Mouse (Mus musculus) limb, embryonic 14.5 days (tissue): Measurements from ENCODE around the gene Gm867. TPM values are rescaled to one million over a fixed set of nuclear protein-coding genes. Genes with fewer than 3 reads are reported as not detected.

Source experiments
- ATAC-seq: fragments of 200-750 bp; cut with Nextera tagmentation; 2 replicates; pipeline ENCODE4 v1.8.0; 2017; ENCODE audit warnings: low read depth, moderate number of reproducible peaks, moderate TSS enrichment; ENCODE audit not compliant: low FRiP score
- DNase-seq: peaks from one replicate; pipeline ENCODE4 v3.0.0-alpha.2; 2015; ENCODE audit warnings: low spot score
- H3K27ac ChIP-seq: fragments of 300-500 bp; sonication (generic); replicated peaks from 2 replicates; pipeline ENCODE4 v1.5.1; 2014; ENCODE audit warnings: low read depth, mild to moderate bottlenecking, low read length, moderate library complexity, mixed read lengths
- H3K27me3 ChIP-seq: fragments of 300-500 bp; sonication (generic); 2 replicates; pipeline ENCODE4 v1.6.1; 2014; ENCODE audit warnings: low read length, mixed read lengths; ENCODE audit not compliant: control insufficient read depth, insufficient read depth
- H3K36me3 ChIP-seq: fragments of 300-500 bp; sonication (generic); 2 replicates; pipeline ENCODE4 v1.6.1; 2014; ENCODE audit warnings: mild to moderate bottlenecking, low read length, moderate library complexity, mixed read lengths; ENCODE audit not compliant: control insufficient read depth, insufficient read depth
- H3K4me1 ChIP-seq: fragments of 300-500 bp; sonication (generic); 2 replicates; pipeline ENCODE4 v1.6.1; 2014; ENCODE audit warnings: antibody characterized with exemption, low read length, mixed read lengths; ENCODE audit not compliant: control insufficient read depth, insufficient read depth
- H3K4me2 ChIP-seq: fragments of 300-500 bp; sonication (generic); replicated peaks from 2 replicates; pipeline ENCODE4 v1.6.1; 2014; ENCODE audit warnings: low read depth, mild to moderate bottlenecking, low read length, moderate library complexity; ENCODE audit not compliant: severe bottlenecking
- H3K4me3 ChIP-seq: fragments of 300-500 bp; sonication (generic); replicated peaks from 2 replicates; pipeline ENCODE4 v1.5.1; 2014; ENCODE audit warnings: low read length
- H3K9ac ChIP-seq: fragments of 300-500 bp; sonication (generic); 2 replicates; pipeline ENCODE4 v1.6.1; 2014; ENCODE audit warnings: mild to moderate bottlenecking, low read depth, low read length, moderate library complexity; ENCODE audit not compliant: severe bottlenecking
- H3K9me3 ChIP-seq: fragments of 300-500 bp; sonication (generic); 2 replicates; pipeline ENCODE4 v1.6.1; 2016; ENCODE audit warnings: low read length; ENCODE audit not compliant: control insufficient read depth
- POLR2A ChIP-seq: fragments of 200-500 bp; IDR thresholded peaks from 2 replicates; pipeline ENCODE4 v1.8.0; 2012; ENCODE audit warnings: inconsistent platforms, mild to moderate bottlenecking, moderate library complexity, borderline replicate concordance; ENCODE audit not compliant: insufficient read depth, insufficient read length; ENCODE audit errors: extremely low read depth
- WGBS: fragments of 180-500 bp; shearing (Covaris S2); extraction: QIAGEN DNeasy Blood & Tissue Kit; methylation state at CpG from one replicate; pipeline ENCODE4 v1.1.7; 2014; 5-methylcytosine and 5-hydroxymethylcytosine counted together
- polyA plus RNA-seq, 2 experiments: library from polyadenylated mRNA; depleted of rRNA in 1 of 2; stranded (reverse) in 1 of 2; unstranded in 1 of 2; fragments of >200 nt; fragmentation: Nextera tagmentation in 1 of 2; extraction: Ambion mirVana in 1 of 2; gene quantifications; 2 replicates each; pipeline versions ENCODE4 v1.2.1 to v1.2.3; 2012 to 2014

Gm867 gene
- polyA plus RNA-seq, 2 experiments: 0.16 TPM; not detected in 1

DNA sequence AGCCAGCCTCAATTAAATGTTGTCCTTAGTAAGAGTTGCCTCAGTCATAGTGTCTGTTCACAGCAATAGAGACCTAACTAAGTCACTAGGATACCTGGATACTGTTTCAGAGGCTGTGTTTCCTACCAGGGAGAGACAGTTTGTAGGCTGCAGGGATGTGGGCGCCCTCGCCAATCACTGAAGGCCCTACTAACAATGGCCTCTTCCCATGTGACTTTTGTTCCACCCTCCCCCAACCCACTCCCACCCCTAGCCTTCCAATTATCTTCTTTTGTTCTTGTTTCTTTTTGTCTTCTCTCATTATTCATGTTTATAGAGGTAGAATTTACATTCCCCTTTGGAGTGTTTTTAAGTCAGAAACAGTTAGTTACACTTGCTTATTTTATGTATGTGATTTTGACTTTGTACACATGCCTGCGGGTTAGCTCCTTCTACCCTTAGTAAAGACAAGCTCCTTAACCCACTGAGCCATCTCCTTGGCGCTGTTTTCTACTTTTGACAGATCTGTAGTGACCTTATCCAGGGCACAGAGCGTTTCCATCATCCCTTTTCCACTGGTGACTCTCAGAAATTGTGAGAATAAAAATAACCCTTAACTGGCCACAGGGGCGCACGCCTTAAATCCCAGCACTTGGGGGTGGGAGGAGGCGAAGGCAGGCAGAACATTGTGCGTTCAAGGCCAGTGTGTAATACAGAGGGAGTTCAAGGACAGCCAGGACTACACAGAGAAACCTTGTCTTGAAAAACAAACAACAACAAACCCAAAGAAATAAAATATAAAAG lies 761 bp upstream of the Gm867 start:
- Histone ChIP-seq H3K9me3 (no peaks in the 10 kb centered on the region), H3K36me3 (no peaks in the 10 kb centered on the region), H3K27me3 (peaks cover 15% of the 10 kb centered on the region), H3K4me2 (no peak overlapping the region), H3K27ac (no peak overlapping the region), H3K4me1 (no peaks in the 10 kb centered on the region), H3K4me3 (no peak overlapping the region), H3K9ac (no peak overlapping the region)
- ATAC-seq: no peak
- WGBS: 78% methylated on average over 9 of the region's 9 CpGs
- DNase-seq: no peak
- TF ChIP-seq POLR2A: no peak

DNA sequence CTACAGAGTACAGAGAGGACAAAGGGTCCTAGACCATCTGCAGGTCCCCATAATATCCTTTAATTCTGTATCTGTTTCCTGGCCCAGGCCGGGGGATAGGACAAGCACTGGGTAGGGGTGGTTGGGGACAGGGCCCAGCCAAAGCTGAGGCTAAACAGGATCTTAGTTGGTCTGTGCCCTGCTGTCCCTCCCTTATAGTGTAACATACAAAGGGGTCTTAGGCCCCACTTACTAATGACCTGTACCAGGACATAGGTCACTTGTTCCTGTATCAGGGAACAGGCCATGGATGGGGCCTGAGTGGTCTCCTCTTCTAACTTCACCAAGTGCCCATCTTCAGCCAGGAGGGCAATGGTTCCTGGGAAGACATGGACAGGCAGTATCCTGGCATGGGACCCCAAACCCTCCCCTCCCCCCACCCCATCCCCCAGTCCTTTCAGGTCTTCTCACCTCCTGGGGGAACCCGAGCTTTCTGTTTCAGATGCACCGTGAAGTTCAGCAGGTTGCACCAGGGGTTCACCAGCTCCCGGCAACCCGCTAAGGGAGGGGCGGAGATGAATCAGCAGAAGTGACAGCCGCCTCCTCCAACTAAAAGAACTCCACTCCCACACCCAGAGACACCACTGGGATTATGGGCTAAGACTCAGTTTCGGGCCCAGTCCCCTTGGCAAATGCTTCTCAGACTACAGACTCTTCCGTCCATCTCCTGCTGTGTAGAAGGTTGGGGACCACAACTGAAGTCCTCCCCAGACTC lies 814 bp downstream of the Gm867 start:
- Histone ChIP-seq H3K27ac (no peak overlapping the region), H3K36me3 (no peaks in the 10 kb centered on the region), H3K27me3 (peaks cover 21% of the 10 kb centered on the region), H3K9me3 (no peaks in the 10 kb centered on the region), H3K4me2 (no peak overlapping the region), H3K4me1 (peaks cover 4% of the 10 kb centered on the region), H3K4me3 (no peak overlapping the region), H3K9ac (no peak overlapping the region)
- ATAC-seq (no peak), DNase-seq (no peak)
- 41% methylated on average over 9 of the region's 9 CpGs for WGBS
- TF ChIP-seq POLR2A: no peak

GRCm38 (mm10) chr10:75937851-75938643 lies 2.4 kb downstream of the Gm867 start:
- no peaks in the 10 kb centered on the region for H3K9me3 ChIP-seq
- H3K4me1 ChIP-seq: peaks cover 4% of the 10 kb centered on the region
- WGBS: 60% methylated on average over 10 of the region's 10 CpGs
- TF ChIP-seq POLR2A: no peak
- DNase-seq: no peak
- H3K4me2 ChIP-seq: no peak overlapping the region
- H3K9ac ChIP-seq: no peak overlapping the region
- no peaks in the 10 kb centered on the region for H3K36me3 ChIP-seq
- peaks cover 21% of the 10 kb centered on the region for H3K27me3 ChIP-seq
- H3K4me3 ChIP-seq: no peak overlapping the region
- no peak for ATAC-seq
- H3K27ac ChIP-seq: no peak overlapping the region

GRCm38 (mm10) chr10:75936909-75937667 lies 3.4 kb downstream of the Gm867 start:
- no peak overlapping the region for H3K27ac ChIP-seq
- H3K36me3 ChIP-seq: no peaks in the 10 kb centered on the region
- H3K4me2 ChIP-seq: no peak overlapping the region
- WGBS: 42% methylated on average over 18 of the region's 18 CpGs
- H3K9ac ChIP-seq: no peak overlapping the region
- no peaks in the 10 kb centered on the region for H3K9me3 ChIP-seq
- peaks cover 11% of the 10 kb centered on the region for H3K4me1 ChIP-seq
- DNase-seq: no peak
- no peak for TF ChIP-seq POLR2A
- no peak for ATAC-seq
- peaks cover 21% of the 10 kb centered on the region for H3K27me3 ChIP-seq
- no peak overlapping the region for H3K4me3 ChIP-seq
